12 mouse cellular contexts compared by ENCODE assay signal in genomic region chr4:100843119-100843518, GRCm38 (mm10).
"Had no signal": no experiment of that assay in that cellular context is flagged by ENCODE, and none has a peak within 500 bp of the region (broad histone marks: within the 10 kb centered on the region; RNA-seq: fewer than 3 reads in every experiment).

No protein-coding gene starts in this region.

- H3K9me3 ChIP-seq: limb, embryonic 13.5 days; neural tube, embryonic 13.5 days; stomach, embryonic 15.5 days had no signal

- H3K27ac ChIP-seq: limb, embryonic 13.5 days; liver, embryonic 14.5 days; neural tube, embryonic 13.5 days; stomach, embryonic 15.5 days had no signal

- H3K9ac ChIP-seq: limb, embryonic 13.5 days; liver, embryonic 14.5 days; neural tube, embryonic 13.5 days; stomach, embryonic 15.5 days had no signal

- DNase-seq: kidney, adult 8-10 months; kidney, postnatal 25 days; left cerebral cortex, postnatal 4 days; lung, adult 18-20 months; right cerebral cortex, postnatal 14 days; thymus, adult 2 months; thymus, postnatal 25 days had no signal

- H3K27me3 ChIP-seq: limb, embryonic 13.5 days; neural tube, embryonic 13.5 days; stomach, embryonic 15.5 days had no signal

- H3K4me2 ChIP-seq: limb, embryonic 13.5 days; neural tube, embryonic 13.5 days; stomach, embryonic 15.5 days had no signal

- H3K36me3 ChIP-seq: limb, embryonic 13.5 days; neural tube, embryonic 13.5 days; stomach, embryonic 15.5 days had no signal

- ATAC-seq: intestine, embryonic 16.5 days had no signal

- H3K4me3 ChIP-seq: limb, embryonic 13.5 days; neural tube, embryonic 13.5 days; stomach, embryonic 15.5 days had no signal
